Mouse (Mus musculus) c-Kit-negative CD71-positive TER-119-positive erythroid progenitor cells, embryonic 14.5 days (primary cell): ENCODE data around the gene Csnk1d.

ENCODE experiments used
- DNase-seq: peaks from one replicate; pipeline ENCODE4 v3.0.0-alpha.2; 2013; ENCODE audit warnings: low read depth, low spot score

Csnk1d gene

DNA sequence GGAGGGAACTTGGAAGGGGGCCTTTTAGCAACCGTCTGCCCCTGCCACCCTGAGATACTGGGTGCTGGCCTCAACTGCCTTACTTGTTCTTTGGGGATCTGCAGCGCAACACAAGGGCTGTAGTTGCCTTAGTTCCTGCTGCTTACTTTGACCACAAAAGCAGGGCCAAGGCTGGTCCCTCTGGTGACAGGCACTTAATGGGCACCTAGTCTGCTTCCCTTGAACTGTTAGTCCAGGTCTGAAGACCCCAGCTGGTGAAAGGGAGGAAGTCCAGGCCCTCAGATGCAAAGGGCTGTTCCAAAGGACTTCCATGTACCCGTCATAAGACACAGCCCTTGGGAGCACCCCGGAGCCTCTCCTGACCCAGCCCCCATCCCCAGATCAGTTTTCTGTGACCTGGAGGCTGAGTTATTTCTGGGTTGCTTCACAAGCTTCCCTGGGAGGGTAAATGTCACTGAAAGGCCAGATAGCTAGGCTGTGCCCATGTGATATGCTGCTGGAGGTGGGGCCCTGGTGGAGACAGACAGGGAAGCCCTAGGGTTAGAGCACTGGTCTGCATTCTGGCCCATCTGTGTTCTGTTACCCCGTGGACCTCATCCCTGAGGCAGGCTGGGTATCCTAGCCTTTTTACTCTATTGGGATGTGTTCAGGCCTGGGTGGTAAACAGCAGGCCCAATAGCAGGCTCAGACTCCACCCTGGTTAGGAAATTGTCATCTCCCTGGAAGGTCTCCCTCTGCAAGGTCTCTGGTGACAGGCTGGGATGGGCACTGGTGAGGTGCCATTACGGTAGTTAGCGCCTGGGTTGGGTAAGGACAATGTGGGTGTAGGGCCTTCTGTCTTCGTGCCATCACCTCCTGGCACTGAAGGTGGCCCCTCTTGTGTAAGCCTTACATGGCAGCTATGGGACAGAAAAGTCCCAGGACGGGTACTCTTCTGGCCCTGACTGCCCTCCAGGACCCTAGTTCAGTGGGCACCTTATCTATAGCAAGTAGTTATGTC lies 39.1 kb downstream of the Csnk1d start:
- peak; percentile 51 for DNase-seq

DNA sequence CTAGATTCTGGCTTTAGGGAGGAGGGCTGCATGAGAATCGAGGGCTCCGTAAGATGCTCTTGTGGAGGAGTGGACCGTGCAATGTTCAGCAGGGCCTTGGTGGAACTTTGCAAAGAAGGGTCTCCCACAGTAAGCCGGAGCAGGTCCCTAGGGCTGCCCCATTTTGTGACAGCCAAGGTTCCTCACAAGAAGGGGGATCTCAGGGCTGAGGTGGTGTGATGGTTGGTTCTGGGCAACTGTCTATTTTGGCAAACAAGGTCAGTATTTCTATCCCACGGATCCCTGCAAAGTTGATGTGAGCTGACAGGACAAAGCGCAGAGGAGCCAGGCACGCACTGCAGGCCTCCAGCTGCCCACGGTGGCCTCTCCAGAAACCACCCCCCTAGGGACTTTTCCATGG lies 39.9 kb downstream of the Csnk1d start:
- DNase-seq: no peak

DNA sequence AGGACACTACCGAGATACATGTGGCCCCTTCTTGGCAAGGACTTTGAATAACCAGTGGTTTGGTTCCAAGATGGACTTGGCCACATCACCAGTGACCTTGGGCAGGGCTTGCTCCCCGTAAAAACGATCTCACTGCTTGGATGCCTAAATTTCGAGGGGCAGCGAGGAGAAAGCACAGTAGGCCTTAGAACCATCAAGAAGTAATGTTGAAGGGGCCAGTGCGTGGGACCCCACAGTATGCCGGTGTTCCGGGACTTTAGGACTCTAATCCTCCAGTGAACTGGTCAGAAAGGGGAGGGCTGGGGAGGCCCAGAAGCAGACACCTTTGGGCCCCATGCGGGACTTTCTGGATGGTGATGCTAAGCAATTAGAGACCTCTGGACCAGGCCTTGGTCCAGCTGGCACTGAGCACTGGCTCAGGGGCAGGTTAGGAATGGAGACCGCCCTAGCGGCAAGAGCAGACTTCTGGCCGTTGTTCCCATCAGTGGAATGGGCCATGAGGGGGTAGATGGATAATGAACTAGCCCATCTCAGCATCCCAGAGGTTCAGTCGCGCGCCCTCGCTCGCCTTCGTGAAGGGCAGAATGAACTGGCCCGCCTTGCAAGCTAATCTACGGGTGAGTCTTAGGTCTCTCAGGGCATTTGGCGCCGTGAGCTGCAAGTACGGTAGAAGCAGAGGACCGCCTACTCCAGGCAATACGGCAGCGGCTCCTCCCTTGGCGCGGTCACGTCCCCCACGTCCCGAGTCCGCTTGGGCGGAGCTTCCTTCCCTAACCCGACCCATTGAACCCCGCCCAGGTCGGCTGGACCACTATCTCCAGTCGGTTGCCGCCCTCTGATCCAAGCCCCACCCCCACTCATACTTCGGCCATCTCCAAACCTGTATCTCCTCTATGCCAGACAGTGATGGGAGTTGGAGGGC lies 40.6 kb downstream of the Csnk1d start:
- DNase-seq: peak; percentile 95

DNA sequence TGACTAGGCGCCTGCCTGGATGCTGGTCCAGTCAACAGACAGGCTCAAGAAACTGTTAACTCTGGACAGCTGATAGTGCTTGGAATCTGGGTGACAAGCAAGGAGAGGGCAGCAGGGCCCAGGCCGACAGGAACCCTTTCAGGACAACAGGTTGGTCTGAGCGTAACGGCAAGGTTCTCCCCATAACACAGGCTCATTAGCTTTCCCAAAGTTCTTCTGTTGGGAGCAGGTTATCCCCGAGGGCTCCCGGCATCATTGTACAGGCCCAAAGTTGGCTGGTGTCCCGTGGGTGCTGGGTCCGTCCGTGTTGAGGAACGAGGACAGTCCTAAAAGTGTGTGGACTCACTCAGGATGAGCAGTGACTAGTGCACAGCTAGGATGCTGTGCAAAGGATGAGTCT lies 41.3 kb downstream of the Csnk1d start:
- peak; percentile 21 for DNase-seq

DNA sequence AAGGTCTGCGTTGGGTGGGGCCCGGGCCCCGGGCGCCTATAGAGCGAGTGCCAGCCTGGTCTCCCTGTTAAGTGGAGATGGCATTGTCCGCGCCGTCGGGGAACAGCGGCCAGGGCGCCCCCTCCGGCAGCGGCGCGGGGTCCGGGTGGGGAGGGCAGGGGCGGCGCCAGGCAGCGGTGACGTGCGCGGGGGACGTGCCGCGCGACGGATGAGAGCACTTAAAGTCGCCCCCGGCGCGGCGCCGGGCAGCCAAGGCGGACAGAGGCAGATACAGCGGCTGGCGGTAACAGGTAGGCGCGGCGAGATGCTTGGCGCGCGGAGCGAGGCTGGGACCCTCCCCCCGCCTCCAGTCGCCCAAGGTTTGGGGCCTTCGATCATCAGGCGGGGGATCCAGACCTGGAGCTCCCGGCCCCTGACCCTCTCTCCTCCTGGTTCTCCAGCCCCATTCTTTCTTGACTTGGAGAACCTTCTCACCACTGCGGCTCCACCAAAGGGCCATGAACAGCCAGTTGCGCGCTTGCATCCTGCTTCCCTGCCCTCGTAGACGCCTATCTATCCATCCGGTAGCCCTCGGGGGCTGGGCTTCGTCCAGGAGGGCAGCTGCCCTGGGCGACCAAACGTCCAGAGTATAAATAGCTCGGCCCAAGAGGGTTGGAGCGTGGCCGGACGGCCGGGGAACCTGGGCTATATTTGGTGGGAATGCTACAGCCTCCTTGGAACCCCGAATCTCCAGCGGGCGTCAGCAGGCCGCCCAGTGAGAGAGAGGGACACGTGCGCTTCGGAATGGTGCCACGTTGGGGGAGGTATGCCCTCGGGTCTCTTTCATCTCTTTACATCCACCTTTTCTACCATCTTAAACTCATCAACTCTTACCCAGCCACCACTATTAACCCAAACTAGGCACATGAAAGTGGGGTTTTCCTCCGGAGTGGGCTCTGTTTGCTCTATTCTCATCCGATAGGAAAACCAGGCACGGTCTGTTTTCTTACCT lies 42.0 kb downstream of the Csnk1d start:
- peak; percentile 25 for DNase-seq

DNA sequence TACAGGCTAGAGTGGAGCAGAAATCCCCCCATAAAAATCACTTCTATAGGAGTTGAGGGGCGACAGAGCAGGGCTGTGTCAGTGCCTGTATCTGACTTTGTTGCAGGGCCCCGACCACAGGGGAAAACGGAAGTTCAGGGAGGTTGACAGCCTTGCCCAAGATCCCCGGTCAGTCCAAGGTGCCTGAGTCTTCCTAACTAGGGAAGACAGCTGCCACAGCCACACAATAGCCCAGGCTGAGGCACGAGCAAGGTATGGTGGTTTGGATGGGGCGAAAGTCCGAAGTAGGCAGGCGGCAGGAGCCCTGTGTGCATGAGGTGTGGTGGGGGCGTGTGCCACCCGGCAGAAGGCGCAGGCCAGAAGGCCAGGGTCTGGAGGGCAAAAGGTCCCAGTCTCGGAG lies 42.8 kb downstream of the Csnk1d start, which contains the start of gene Slc16a3:
TSS of gene Slc16a3 (plus strand) at position 153 of the 400 bp plus-strand sequence.
- no peak for DNase-seq

DNA sequence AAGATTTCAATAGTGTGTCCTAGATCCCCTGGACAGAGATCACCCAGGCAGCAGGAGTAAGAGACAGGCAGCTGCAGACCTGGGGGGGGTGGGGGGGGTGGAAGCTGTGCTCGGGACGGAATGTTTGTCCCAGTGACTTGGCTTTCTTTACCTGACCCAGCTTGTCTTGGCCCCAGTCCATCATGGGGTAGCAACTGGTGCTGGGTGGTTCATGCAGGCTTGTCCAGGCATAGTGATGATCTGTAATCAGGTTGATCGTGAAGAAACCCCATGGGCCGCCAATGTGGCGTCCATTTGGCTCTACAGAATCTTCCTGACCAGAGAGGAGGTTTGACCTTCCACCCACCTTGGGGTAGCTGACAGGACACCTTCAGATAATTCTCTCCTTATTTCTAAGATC lies 45.2 kb downstream of the Csnk1d start:
- DNase-seq: no peak

DNA sequence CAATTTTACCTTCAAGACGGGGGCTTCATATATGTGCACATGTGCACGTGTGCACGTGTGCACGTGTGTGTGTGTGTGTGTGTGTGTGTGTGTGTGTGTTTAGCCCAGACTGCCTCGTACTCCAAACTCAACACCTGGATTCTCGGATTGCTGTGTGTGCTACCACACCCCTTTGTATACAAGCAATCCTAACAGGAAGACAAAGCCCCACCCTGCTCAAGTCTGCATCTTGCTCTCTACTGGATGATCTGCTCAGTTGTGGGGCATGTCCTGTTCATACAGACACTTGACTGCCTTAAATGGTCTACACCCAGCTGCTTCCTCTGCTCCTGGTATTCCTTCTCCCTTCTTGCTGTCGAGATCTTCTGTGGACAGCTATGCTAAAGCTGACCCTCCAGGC lies 45.9 kb downstream of the Csnk1d start:
- no peak for DNase-seq

DNA sequence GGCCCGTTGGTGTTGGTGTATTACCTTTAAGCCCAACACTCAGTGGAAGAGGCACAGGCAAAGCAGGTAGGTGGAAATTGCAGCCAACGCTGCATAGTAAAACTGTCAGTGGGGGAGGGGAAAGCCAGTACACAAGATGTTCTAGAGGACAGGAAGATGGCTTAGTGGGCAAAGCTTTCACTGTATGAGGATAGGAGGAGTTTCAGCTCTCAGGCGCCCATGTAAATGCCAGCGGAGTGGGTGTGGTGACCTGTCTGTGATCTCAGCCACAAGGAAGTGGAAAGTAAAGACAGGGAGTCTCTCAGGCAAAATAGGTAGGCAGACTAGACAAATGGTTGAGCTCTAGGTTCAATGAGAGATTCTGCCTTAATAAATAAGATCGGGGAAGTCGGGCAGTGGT lies 50.2 kb downstream of the Csnk1d start:
- DNase-seq: no peak

DNA sequence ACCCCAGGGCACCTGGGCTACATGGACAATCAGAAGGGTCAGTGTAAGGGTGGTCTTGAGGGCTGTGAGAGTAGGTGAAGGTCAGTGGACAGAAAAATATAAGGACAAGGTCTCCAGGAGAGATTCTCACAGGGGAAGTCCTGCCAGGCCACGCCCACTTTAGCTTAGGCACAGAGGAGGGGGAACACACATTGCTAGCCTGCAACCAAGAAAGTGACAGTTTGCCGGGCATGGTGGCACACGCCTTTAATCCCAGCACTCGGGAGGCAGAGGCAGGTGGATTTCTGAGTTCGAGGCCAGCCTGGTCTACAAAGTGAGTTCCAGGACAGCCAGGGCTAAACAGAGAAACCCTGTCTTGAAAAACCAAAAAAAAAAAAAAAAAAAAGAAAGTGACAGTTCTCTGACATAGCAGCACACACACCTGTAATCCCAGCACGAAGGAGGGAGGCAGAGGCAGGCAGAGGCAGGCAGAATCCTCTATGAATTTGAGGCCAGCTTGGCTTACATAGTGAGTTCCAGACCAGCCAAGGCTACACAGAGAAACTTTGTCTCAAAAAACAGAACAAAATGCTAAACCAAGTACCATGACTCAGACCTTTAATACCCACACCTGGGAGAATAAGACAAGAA lies 51.3 kb downstream of the Csnk1d start:
- no peak for DNase-seq

DNA sequence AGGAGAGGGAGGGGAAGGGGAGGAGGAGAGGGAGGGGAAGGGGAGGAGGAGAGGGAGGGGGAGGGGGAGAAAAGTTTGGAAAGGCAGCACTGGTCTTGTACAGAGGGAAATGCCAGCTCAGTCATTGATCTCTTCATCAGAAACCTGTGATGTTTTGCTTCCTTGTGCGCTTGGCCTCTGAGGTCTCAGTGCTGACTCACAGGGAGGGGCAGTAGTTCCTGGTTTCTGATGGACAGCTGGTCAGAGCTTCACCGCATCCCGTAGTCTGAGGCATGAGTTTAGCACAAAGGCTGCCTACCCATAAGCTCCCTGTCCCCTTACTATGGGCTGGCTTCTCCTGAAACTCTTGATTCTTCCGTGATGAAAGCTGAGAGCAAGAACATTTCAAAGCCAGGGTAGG lies 52.3 kb downstream of the Csnk1d start:
- DNase-seq: peak; percentile 34

DNA sequence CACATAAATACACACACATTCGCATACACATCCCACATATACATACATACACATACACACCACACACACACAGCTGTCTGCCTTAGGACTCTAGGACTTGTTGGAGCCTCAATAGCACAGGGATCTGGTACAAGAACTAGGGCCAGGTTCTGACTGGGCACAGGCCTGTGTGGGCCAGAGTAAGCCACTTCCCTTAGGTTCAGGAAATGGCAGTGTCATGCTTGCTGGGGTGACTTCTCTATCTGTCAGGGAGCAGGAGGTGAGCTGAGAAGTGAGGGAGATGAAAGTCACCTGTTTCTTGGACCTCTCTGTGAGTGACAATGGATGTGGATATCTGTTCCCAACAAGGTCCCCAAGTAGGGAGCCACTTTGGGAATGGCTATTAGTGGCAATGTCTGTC lies 53.2 kb downstream of the Csnk1d start:
- peak; percentile 24 for DNase-seq

DNA sequence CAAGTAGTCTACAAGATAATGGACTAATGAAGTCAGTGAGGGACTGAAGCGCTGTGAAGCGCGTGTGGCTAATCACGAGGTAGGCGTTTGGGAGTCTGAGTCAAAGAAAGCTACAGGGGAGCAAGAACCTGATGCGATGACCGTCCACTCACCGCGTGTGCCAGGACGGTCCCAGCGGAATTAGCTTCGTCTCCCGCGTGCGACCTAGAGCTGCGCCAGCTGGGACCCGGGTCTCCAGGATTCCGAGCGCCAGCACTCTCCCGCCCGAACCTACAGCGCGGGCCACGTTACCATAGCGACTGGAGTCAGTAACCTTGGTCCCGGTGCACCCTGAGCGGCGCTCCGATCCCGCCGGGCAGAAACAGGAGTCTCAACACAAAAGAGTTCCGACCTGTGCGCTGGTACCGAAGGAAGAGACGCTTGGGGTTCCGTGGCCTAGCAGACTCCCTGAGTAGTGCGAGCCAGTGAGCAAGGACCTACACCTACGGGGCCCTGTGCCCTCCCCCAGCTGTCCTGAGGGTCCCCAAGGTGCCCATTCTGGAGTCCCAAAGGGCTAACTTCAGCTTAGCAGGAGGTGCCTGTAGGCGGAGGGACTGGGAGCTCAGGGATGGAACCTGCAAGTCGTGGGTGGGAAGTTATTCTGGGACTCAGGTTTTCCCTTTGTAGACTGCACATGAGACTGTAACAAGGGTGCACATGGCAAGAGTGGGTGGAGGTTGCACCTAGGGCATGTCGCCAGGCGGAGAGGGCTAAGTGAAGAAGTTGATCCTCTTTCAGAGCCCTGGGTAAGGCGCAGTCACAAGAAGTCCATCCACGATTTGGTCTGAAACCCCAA lies 58.3 kb downstream of the Csnk1d start, which contains the start of gene Ccdc57:
TSS of gene Ccdc57 (minus strand) at position 309 of the 835 bp plus-strand sequence.
- peak; percentile 84 for DNase-seq

DNA sequence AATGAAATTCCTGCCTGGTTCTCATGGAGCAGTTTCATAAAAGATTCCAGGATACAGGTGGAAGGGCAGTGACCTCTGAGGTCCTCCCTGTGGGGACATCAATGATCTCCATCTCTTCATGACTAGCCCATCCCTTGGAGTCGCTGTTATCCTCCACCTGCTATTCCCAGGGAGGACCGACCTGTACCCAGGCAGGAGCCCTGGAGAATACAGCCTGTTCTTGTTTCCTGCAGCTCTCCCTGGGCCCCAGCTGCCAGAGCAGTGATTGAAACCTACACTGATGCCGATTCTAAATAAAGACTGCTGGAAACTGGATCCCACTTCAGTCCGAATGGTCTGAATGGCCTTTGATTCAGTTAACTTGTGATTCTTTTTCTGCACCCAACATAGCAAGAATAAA lies 59.7 kb downstream of the Csnk1d start:
- DNase-seq: no peak

DNA sequence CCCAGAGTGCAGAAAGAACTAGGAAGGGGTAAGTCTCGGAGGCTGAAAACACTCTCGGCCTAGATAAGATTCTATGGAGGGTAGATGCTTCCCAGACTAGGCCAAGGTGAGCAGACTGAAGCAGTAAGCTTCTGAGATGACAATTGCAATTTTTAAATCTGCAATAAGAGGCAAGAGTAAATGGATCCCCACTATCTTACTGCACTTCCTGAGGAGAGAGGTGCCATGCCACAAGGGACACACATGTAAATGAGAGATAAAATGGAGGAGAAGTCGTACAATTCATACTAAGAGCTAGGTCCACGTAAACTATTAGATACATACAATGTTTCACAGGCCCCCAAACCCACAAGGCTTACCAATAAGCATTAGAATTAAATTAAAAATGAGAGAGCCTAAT lies 62.7 kb downstream of the Csnk1d start:
- no peak for DNase-seq

DNA sequence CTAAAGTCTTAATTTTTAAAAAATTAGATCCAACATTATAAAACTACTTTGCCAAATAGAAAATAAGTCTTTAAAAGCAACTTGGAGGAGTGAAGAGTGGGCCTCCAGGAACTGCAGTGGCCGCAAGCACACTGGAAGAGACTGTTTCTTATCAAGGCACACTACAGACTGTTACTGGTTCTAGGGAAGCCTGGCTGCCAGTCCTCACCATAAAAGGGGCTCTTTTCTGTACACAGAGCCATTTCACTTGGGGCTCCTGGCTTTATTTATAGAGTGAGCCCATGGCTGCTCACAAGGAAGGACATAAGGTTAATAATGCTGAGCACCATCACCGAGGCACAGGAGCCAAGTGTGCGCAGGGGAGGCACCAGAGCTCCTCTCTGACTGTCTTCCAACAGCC lies 68.6 kb downstream of the Csnk1d start:
- no peak for DNase-seq

DNA sequence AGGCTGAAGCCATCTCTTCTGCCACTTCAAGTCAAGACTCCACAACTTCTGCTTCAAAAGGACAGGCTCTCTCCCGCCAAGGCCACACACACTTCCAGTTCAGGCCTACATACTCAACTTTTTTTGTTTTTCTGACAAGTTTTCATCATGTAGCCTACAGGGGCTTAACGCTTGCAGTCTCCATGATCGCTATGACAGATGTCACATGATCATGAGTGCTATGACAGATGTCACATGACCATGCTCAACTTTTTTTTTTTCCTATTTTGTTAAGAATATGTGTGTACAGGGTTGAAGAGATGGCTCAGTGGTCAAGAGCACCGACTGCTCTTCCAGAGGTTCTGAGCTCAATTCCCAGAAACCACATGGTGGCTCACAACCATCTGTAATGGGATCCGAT lies 73.4 kb downstream of the Csnk1d start:
- no peak for DNase-seq

DNA sequence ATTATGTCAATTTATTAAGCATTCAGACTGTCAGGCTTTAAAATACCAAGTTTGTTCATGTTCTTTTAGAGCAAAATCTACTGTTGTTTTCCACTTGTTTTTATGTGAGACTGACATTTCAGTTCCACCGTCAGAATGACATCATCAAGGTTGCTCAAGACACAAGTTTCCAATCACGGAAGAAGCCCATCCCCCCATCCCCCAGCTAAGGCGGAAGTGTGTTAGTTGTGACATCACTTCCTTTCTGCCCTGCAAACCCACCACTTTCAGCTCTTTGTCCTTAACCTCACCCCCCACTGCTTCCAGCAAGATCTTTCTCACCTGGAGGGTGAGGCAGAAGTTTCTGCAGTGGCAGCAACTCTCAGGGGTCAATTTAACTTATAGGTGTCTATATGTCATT lies 74.7 kb downstream of the Csnk1d start:
- DNase-seq: no peak

DNA sequence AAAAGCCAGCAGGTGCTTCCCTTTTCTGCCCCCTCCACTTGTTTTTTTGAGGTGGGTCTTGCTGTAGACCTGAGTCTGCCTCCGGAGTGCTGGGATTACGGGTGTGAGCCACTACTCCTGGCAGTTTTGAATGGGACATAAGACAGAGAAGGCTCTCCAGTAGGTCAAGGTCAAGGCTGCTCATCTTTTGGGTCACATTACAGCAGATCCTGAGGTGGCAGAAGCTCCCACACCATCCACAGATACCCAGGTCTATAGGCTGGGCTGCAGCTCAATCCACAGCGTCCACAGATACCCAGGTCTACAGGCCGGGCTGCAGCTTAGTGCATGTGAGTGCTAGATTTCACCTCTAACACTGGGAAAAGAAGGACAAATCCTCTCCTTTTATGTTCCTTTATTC lies 77.3 kb downstream of the Csnk1d start:
- DNase-seq: no peak
